Mouse (Mus musculus): ENCODE data around the gene Acsl4.
A peak's percentile ranks its signal among the peaks of the same experiment; 100 is the strongest.

The Acsl4 gene

DNA sequence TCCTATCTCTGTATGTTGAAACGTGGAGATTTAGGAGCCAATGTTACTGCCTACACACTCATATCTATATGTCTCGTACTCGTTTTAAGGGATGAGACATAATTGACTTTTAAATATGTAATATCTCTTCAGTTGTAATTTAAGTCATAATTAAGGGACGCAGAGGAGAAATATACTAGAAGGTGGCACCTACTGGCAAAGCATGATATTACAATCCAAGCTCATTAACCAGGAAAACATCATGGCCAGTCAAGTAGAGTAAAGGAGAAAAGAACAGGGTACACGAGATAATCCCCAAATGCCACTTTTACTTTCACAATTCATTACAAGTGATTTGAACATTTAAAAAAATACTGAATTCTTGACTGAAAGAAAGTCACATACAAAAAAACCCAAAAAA lies 31.9 kb downstream of the Acsl4 start:
- DNase-seq (ENCODE audit: low spot score in 2 of 2): no peak

DNA sequence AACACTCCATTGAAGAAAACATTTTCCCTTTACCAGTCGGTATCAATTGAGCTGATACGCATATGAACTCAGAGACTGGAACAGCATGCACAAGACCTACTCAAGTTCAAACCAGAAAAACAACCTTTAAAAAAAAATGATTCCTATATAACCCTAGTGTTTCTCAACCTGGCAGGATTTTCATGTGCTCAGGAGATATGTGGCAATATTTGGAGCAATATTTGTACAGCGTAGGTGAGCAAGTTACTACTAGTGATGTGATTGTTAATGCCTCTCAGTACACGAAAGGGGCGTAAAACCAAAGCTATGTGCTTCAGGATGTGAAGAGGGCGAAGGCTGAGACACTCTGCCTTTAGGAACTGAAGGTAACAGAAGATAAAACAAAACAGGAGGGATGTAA lies 54.1 kb downstream of the Acsl4 start:
- no peak for DNase-seq (ENCODE audit: low spot score in 2 of 2)

DNA sequence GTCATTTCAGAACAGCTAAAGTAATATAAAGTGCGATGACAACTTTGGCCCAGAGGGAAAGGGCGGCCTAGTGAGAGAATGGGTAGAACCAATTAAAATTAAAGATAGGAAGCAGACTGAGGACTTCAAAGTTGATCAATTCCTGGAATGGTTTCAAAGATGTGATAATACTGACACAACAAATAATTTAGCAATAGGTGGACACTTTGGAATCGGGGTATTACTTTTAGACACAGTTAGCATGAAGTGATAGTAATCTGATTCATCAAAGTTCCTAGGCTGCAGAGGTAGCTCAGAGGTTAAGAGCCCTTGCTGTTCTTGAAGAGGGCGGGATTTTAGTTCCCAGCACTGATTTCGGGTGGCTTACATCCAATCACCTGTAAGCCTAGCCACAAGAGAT lies 54.8 kb downstream of the Acsl4 start:
- no peak for DNase-seq (ENCODE audit: low spot score in 2 of 2)

DNA sequence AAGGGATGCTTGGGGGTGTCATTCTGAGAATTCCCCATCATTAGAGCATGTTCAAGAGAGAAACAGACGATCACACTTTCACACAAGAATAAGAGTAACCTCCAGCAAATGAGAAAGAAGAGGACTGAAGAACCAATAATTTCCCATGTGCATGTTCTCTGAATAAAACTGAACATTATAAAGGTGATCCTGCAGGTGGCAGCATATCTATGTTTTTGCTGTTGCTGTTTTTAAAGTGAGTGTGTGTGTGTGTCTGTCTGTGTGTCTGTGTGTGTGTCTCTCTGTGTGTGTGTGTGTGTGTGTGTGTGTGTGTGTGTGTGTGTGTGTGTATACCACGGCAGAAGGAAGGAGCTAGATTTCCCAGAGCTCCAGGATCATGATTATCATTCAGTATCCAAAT lies 64.6 kb downstream of the Acsl4 start:
- no peak for DNase-seq (ENCODE audit: low spot score in 2 of 2)

DNA sequence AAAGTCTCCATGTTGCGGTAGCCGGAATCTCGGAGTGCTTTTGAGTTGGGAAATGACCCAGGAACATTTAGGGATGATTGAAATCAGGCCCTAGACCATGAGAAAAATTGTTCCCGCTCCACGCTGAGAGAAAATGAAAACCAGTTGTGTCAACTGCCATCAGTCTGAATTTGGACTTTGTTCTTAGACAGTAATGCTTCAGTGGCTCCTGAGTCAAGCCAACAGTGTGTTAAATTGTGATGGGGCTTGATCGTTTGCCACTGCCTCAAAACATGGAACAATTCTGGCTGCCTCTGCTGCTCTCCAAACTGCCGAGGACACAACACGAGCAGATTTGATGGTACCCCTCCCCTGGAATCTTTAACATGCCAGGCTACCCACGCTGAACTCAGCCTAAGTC lies 74.2 kb downstream of the Acsl4 start:
- no peak for DNase-seq (ENCODE audit: low spot score in 2 of 2)

DNA sequence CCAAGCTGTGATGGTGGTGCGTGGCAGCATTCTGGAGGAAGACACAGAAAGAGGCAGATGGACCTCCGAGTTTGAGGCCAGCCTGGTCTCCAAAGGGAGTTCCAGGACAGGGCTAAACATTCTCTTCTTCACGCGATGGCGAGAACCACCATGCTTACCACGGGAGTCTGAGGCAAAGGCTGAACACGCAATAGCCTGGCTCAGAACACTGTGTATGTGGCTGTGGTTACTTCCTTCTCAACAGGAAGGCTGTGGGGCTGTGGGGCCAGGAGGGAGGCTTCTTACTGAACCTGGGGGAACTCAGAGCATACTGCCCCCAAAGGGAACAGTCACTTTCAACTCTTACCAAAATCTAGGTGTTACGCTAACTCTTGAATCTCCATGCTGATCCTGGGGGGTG lies 75.1 kb downstream of the Acsl4 start:
- no peak for DNase-seq (ENCODE audit: low spot score in 2 of 2)

DNA sequence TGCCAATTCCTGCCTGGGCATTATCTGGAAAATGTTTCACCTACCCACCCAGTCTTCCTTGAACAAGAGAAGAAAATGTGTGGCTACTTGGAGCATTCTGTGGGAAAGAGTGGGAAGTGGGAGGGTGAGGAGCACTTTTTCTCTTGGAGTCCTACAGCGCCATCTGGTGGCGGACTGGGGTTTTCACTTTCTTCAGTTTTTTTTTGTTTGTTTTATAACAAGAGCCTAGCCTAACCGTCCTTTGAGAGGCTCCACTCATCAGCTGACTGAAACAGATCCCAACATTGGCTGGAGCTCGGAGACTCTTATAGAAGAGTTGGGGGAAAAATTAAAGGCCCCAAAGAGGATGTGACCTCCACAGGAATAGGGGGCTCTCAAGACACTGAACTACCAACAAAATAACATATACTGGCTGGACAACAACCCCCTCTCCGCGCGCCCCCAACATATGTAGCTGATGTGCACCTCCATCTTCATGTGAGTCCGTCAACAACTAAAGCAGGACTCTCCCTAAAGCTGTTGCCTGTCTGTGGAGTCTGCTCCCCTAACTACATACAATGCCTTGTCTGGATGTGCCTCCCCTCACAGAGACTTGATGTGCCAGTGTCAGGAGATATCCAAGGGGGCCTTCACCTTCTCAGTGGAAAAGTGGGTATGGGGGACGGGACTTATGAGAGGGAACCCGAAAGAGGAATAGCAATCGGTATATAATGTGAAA lies 75.9 kb downstream of the Acsl4 start:
- DNase-seq (ENCODE audit: low spot score in 2 of 2): peak; percentile 82 to 84

DNA sequence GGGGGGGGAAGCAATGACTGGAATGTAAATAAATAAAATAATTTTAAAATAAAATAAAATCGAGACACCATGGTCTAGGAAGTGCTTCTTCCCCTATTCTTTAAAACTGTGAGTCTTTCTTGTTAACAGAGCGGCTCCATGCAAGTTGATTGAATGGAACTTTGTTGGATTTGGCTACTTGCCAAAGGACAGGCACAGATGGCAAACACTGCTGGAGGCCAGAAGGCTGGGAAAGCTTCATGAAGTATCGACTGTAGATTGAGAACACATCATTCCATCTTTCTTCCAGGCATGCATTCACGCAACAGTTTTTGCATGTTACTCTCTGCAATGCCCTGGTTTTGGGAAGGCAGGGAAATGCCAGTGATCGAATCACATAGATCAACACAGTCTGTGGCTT lies 79.9 kb downstream of the Acsl4 start:
- peak in 1 of 2 experiments; percentile 25 for DNase-seq (ENCODE audit: low spot score in 2 of 2)

DNA sequence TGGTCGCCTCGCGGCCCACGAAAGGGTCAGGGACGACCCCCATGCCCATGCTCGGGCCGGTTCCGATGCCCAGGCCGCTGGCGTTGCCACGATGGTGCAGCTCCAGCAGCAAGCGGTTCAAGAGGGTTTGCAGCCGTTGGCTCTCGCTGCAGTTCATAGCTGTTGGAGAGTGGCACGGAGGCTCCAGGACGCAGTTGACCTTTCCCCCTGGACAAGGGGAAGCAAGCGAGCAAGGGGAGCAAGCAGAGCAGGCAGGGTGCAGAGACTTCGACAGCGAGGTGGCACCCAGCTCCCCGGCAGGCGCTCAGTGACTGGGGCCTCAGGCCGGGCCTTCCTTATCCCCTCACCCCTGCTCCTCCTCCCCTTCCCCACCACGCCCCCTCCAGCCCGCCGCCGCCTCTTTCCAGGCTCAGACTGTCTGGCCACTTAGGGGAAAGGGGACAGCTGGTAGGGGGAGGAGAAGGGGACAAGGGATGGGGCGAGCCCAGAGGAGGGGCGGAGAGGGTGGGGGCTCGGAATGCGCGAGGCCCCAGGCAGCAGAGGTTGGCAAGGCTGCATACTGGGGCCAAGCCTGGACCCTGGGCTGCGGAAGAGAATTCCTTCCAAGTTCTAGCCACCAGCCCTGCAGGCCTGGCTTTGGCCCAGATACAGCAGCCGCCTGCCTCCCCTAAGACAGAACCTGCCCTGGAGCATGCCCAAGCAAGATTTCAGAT lies 84.3 kb downstream of the Acsl4 start, which contains the start of gene Kcne1l:
Gene Kcne1l, minus strand, starts transcription at position 426 of the 713 bp plus-strand sequence.
- DNase-seq (ENCODE audit: low spot score in 2 of 2): peak in 1 of 2 experiments; percentile 27

DNA sequence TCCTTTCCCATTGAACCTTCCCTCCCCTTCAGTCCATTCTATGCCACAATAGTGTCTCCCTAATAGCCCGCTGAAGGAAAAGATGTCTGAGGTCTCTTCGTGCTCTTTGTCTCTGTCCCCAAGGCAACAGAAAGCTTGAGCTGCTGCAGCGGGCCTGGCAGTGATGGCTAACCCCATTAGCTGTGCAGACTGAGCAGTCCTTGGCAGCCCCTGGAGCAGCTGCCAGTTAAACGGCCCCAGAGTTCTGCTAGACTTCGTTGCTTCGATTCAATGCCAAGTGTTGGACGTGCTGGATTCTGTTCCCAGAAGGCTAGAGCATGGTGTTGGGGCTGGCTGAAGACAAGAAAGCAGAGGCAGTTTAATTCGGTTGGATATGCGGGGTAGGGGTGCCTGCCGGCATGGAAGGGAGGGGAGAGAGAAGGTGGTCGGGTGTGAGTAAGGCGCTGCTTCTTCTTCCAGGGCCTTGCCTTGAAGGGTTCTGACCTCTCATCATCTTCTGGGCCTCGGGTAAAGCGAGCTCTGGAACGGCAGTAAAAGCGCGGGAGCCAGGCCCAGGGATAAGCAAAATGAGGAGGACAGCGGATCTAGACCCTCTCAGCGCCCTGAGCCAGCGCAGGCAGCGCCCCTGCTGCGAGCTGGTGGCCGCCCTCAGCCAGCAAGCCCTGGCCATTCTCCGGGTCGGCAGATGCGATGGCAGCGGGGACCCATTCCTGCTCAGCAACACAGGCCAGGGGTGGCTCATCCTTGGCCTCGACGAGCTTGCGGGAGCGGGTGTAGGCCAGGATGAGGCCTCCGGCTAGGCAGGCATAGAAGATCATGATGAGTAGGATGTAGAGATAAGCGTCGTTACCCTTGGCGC lies 85.1 kb downstream of the Acsl4 start:
- peak; percentile 60 to 70 for DNase-seq (ENCODE audit: low spot score in 2 of 2)

DNA sequence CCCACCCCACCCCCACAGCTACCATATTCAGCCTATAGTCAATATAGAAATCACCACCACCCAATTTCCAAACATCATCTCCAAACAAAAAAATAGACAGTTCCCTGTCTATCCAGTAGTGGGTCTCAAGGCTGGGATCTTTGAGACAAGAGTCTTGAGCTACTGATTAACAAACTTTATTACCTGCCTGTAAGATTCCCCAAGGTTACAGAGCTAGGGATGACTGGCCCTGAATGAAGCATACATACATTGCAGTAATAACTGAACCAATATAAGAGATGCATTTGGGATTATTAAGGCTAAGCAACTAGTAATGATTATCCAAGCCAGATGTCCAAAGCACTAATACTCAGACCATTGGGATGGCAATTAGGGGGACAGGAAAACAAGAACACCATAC lies 85.7 kb downstream of the Acsl4 start:
- DNase-seq (ENCODE audit: low spot score in 2 of 2): no peak

DNA sequence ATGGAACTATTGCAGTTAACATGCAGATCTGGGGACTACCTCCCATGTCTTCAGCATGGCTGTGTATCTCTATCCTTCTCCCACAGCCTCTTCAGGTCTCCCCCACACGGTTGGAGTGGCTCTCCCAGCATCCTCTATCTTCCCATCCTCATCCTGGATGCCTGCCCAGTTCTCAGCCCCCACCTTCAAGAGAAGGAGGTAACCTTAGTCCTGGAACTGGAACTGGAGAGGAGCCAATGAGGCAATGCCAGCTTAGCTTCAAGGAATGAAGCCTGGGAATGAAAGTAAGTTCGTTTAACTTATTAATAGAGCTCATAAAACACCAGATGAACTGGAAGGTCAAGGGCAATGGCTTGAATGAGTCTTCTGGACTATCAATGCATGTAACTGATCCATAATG lies 86.9 kb downstream of the Acsl4 start:
- DNase-seq (ENCODE audit: low spot score in 2 of 2): no peak

DNA sequence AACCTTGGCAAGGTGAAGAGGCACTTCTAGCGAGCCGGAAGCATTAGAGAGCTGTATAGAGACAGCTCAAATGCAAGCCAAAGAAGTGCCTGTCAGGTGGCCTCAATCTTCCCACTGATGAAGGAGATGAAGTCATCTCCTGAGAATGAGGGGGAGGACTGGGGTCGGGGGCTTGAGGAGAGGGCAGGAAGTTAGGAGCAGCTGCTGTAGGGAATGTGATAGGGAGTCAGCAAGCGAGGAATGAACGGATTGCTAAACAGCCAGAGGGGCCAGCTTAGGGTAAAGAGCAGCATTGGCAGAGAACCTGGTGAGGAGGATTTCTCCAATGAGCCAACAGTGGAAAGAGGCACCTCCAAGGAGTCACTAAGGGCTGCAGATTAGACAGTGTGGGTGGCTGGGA lies 104.4 kb downstream of the Acsl4 start:
- no peak for DNase-seq (ENCODE audit: low spot score in 2 of 2)

DNA sequence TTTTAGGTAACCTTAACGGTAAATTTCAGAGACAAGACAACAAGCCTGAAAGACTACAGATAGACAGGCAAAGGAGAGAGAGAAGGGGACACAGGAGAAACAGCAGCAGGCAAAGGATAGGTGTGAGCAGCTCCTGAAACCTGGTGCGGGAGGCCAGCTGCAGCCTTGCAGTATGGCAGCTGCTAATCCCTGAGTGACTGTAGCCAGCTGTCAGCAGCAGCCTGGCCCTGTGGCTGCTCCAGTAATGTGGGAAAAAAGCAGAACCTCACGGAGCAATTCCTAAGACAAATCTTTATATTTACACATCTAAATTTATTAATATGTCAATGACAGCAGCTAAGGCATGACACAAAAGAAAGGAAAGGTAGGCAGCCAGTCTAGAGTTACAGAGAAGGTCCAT lies 113.8 kb downstream of the Acsl4 start:
- no peak for DNase-seq (ENCODE audit: low spot score in 2 of 2)

DNA sequence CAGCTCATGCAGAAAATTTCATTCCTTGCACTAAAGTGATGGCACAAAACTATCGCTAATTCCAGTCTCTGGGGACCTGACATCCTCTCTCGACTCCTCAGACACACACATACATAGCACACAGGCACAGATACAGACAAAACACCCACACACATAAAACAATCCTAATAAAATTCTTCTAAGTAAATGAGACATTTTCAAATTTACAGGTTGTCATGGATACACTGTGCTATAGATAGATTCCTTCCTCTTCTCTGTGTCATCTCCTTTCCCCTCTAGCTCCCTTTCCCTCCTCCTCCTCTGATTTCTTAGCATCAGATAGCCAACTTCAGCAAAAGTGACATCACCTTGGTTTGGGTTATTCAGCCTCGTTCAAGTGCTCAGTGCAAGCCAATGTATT lies 114.3 kb downstream of the Acsl4 start:
- peak in 1 of 2 experiments; percentile 20 for DNase-seq (ENCODE audit: low spot score in 2 of 2)
